Mouse (Mus musculus): ENCODE results near the gene Slc22a3. TPM values are rescaled to one million over a fixed set of nuclear protein-coding genes. Genes with fewer than 3 reads are reported as not detected.
A peak's percentile ranks its signal among the peaks of the same experiment; 100 is the strongest.

The Slc22a3 gene
- total and polyA plus RNA-seq, 3 experiments = 31.5 to 87.7 TPM; not detected in 1

GRCm38 (mm10) chr17:12452862-12453531 lies 54.5 kb downstream of the Slc22a3 start:
- Histone ChIP-seq H3K4me1 (ENCODE audit: control insufficient read depth in 1 of 2, insufficient read depth in 2 of 2, low read length in 2 of 2) (no peaks in the 10 kb centered on the region), H3K79me2 (ENCODE audit: control insufficient read depth, insufficient read depth, low read length, poor library complexity) (no peaks in the 10 kb centered on the region)
- TF ChIP-seq SMC3 (IDR thresholded peaks at IDR 0.05; ENCODE audit: low read depth, low read length) = 0 out of 2 replicates have a peak, but pooled peaks have one; percentile 2
- no peak for TF ChIP-seq MEF2A (IDR thresholded peaks at IDR 0.05; ENCODE audit: extremely low read depth, insufficient replicate concordance, low read depth, low read length, poor library complexity, severe bottlenecking)

GRCm38 (mm10) chr17:12451234-12451633 lies 56.3 kb downstream of the Slc22a3 start:
- Histone ChIP-seq H3K4me3 (ENCODE audit: control insufficient read depth in 1 of 2, insufficient read depth in 1 of 2, low read depth in 2 of 2, low read length in 2 of 2) (no peak overlapping the region), H3K27me3 (ENCODE audit: control insufficient read depth in 1 of 2, insufficient read depth in 2 of 2, low read length in 2 of 2) (no peaks in the 10 kb centered on the region), H3K4me1 (ENCODE audit: control insufficient read depth in 1 of 2, insufficient read depth in 2 of 2, low read length in 2 of 2) (no peaks in the 10 kb centered on the region), H3K36me3 (ENCODE audit: control insufficient read depth in 1 of 2, insufficient read depth in 2 of 2, low read length in 2 of 2) (peaks cover 0 to 12% of the 10 kb centered on the region in 2 experiments; a peak in 2 of 4 replicates), H3K9ac (ENCODE audit: control insufficient read depth, low read depth, low read length, poor library complexity, severe bottlenecking) (no peak overlapping the region), H3K27ac (ENCODE audit: control insufficient read depth, low read depth, low read length) (no peak overlapping the region), H3K9me3 (replicated peaks; ENCODE audit: insufficient read depth, low read length) (no peaks in the 10 kb centered on the region), H3K79me2 (ENCODE audit: control insufficient read depth, insufficient read depth, low read length, poor library complexity) (no peaks in the 10 kb centered on the region)
- no peak for DNase-seq (ENCODE audit: low read depth, low spot score)
- TF ChIP-seq CHD2 (IDR thresholded peaks at IDR 0.05; ENCODE audit: low read length) = no peak
- no peak for TF ChIP-seq KAT2A (conservative IDR thresholded peaks at IDR 0.05; ENCODE audit: low read depth, low read length)
- no peak for TF ChIP-seq MAZ (IDR thresholded peaks at IDR 0.05; ENCODE audit: low read depth, low read length)
- no peak for TF ChIP-seq ELF1 (IDR thresholded peaks at IDR 0.05; ENCODE audit: low read depth, low read length)
- TF ChIP-seq SIN3A (IDR thresholded peaks at IDR 0.05; ENCODE audit: low read length) = no peak
- no peak for TF ChIP-seq RCOR1 (IDR thresholded peaks at IDR 0.05; ENCODE audit: low read depth, low read length)
- TF ChIP-seq MYC (IDR thresholded peaks at IDR 0.05; ENCODE audit: low read depth, low read length) = no peak
- no peak for TF ChIP-seq NRF1 (IDR thresholded peaks at IDR 0.05; ENCODE audit: insufficient read depth, low read depth, low read length, poor library complexity, severe bottlenecking)
- TF ChIP-seq HCFC1 (IDR thresholded peaks at IDR 0.05; ENCODE audit: low read depth, low read length) = no peak
- no peak for TF ChIP-seq ETS1 (IDR thresholded peaks at IDR 0.05; ENCODE audit: low read depth, low read length)
- TF ChIP-seq E2F4 (IDR thresholded peaks at IDR 0.05; ENCODE audit: borderline replicate concordance, low read depth, low read length) = no peak
- TF ChIP-seq POLR2AphosphoS2 (IDR thresholded peaks at IDR 0.05; ENCODE audit: low read length) = no peak
- no peak for TF ChIP-seq MAX (IDR thresholded peaks at IDR 0.05; ENCODE audit: low read length)
- no peak for TF ChIP-seq ZNF384 (IDR thresholded peaks at IDR 0.05; ENCODE audit: low read depth, low read length)
- TF ChIP-seq JUND (IDR thresholded peaks at IDR 0.05; ENCODE audit: low read depth, low read length) = no peak
- no peak for TF ChIP-seq POLR2A (IDR thresholded peaks at IDR 0.05; ENCODE audit: control insufficient read depth in 1 of 2, insufficient read depth in 1 of 2, low read depth in 1 of 2, low read length in 2 of 2, poor library complexity in 1 of 2)

More at GRCm38 (mm10) chr17:12452862-12453531, 54.5 kb downstream of the Slc22a3 start:
- Histone ChIP-seq H3K9me3 (replicated peaks; ENCODE audit: insufficient read depth, low read length) (no peaks in the 10 kb centered on the region), H3K9ac (ENCODE audit: control insufficient read depth, low read depth, low read length, poor library complexity, severe bottlenecking) (no peak overlapping the region), H3K27me3 (ENCODE audit: control insufficient read depth in 1 of 2, insufficient read depth in 2 of 2, low read length in 2 of 2) (no peaks in the 10 kb centered on the region), H3K27ac (ENCODE audit: control insufficient read depth, low read depth, low read length) (no peak overlapping the region), H3K36me3 (ENCODE audit: control insufficient read depth in 1 of 2, insufficient read depth in 2 of 2, low read length in 2 of 2) (peaks cover 0 to 16% of the 10 kb centered on the region in 2 experiments; a peak in 2 of 4 replicates), H3K4me3 (ENCODE audit: control insufficient read depth in 1 of 2, insufficient read depth in 1 of 2, low read depth in 2 of 2, low read length in 2 of 2) (no peak overlapping the region)
- no peak for DNase-seq (ENCODE audit: low read depth, low spot score)
